Mouse (Mus musculus): Measurements from ENCODE around the gene Immp2l.

The Immp2l gene

DNA sequence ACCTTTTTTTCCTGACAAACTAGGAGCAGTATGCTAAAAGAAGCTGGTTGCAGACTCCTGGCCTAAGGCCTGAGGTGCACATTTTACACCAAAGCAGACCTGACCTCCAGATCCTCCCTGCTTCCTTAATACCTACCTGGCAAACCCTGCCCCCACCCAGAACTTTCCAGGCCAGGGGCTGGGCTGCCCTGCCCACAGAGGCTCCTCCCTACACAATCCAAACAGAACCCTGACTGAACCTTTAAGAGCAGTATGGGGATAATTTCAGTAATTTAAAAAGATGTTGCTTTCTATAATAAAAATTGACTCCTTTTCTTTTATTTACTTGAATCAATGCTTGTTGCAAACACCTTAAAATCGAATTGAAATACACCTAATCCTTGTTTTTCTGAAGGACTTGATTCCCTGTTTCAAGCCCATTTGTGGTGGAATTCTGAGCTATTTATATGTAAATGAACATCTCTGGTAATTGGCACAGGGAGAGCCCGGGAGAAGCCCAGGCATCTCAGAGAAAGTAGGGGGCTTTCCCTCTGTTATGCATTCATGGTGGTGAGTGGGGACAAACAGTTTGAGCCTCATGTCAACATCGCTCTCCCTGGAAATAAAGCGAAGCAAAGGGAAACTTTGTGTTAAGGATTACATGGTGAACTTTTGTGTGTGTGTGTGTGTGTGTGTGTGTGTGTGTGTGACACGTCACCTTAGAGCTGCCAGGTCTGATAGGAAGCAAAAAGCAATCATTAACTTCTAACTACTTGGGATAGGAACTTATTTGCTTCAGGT, 535.3 kb downstream of the Immp2l start:
- no peak for DNase-seq

DNA sequence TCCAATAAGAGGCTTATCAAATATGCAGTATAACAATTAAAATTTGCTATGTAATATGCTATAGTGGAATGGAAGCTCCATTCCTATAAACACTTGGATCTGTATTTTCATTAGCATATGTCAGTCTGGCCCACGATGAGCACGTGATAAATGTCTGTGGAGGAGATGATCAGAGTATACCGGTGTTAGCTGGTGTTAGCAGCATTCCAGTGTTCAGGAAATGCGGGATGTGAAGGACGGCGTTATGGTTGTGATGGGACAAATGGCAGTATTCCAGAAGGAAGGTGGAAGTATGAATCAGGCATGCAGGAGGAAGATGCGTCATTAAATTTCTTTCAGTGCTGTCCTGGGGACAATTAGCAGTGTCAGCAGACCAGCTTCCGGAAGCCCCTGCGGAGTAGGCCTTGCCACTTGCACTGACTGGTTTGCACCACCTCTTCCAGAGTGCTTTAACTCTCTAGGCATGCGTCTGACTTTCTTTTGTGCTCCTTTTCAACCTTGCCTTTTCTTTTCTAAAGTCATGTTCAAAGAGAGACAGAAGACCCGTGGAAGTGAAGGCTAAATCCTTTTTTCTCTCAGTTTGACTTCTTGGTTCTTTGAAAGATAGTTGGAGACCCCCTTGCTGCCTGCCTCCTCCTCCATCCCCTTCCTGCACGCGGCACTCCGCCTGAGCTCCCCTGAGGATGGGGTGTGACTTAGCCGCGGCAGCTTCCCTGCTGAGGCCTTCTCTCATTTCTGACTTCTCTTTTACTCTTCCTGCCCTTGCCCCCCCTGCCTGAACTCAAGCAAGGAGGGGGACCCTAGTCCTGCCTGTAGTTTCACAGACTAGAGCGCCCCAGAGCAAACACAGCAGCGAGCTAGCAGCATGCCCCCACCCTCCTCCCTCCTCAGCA, 541.9 kb downstream of the Immp2l start:
- DNase-seq, result peak in 1 of 2 experiments; percentile 9

DNA sequence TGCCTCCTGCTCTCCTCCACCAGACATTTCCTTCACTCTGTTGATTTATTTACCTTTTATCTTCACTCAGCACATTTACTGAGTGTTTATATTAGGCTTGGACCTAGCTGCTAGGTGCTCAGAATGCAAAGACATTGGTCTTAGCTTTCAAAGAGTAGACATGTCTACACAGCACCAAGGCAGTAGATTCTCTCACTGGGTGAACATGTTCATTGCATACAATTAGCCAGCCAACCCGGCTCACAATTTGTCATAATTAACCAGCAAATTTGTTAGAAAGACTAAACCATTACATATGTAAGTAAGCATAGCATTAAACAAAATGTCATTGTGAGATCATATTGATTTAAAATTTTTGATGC, 542.5 kb downstream of the Immp2l start:
- no peak for DNase-seq

DNA sequence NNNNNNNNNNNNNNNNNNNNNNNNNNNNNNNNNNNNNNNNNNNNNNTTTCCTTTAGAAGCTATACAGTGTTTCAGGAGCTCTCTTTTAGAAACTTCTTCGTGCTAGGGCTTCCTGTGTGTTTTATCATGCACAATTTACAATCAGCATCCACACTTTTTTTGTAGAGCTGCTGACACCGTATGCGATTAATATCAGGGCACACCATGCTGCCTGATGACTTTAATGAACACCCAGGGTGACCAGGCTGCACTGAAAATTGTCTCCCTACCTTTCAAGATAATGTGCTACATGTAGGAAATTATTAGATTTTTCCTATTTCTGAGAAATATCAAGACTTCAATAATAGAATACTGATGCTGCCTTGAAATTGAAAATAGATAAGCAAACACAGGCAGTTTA, 549.9 kb downstream of the Immp2l start:
- DNase-seq, result no peak

DNA sequence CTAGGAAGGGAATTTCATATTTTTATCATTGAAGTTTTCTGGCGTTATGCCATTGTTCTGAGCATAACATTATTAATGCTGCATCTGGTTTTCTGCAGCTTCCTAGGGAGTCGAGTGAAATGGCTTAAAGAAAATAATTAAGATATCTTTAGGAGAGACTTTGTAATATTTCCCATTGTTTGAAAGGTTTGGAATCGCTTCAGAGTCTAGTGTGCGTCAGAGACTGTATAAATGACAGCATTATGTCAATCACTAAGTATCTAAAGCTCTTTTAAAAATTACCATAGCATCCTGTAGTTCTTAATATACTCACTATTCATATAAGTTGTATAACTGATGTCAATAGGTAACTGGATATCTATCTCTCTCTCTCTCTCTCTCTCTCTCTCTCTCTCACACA, 551.3 kb downstream of the Immp2l start:
- DNase-seq, result no peak

- peak; percentile 68 to 84 for DNase-seq
These were observed 569.5 kb downstream of the Immp2l start for GRCm38 (mm10) chr12:41593401-41593800.

- DNase-seq, result peak in 1 of 2 experiments; percentile 4
These were observed 570.1 kb downstream of the Immp2l start for GRCm38 (mm10) chr12:41594037-41594436.

DNA sequence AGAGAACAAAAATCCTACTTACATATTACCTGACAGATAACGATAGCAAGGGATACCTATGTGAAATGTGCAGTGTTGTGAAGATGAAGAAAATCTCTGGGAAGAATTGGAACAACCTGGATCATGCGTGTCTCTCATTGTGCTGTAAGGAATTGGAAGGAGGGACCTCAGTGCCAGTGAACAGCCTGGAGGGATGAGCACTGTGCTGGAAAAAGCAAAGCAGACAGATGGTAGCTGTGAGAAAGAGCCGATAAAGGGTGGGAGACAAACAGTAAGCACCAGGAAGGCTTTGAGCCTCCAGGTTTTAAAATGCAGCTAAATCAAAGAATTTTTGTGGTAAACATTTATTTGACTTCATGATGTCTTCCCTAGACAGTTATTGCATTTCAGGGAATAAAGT, 591.4 kb downstream of the Immp2l start:
- peak; percentile 59 to 73 for DNase-seq

DNA sequence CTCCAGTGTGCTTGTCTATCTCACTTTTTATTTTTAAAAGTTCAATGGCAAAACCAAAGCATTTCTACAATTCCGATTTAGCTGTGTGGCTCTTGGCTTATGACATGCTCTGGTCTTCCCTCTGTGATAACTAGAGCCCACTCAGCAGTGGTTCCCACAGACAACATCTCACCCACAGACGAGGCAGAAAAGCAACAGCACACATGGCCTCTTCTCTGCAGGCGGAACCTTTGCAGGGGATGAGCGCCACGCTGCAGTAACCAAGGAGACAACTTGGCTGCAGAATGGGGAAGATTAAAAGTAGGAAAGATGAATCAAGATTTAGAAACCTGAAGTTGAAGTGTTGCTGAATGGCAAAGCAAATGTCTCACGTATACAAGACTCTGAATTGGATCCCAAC, 597.5 kb downstream of the Immp2l start:
- DNase-seq, result no peak

GRCm38 (mm10) chr12:41643262-41643661, 619.4 kb downstream of the Immp2l start:
- no peak for DNase-seq

GRCm38 (mm10) chr12:41644802-41645551, 621.1 kb downstream of the Immp2l start:
- DNase-seq, result peak in 1 of 2 experiments; percentile 8

GRCm38 (mm10) chr12:41646956-41647575, 623.2 kb downstream of the Immp2l start:
- DNase-seq, result peak; percentile 16 to 17

DNA sequence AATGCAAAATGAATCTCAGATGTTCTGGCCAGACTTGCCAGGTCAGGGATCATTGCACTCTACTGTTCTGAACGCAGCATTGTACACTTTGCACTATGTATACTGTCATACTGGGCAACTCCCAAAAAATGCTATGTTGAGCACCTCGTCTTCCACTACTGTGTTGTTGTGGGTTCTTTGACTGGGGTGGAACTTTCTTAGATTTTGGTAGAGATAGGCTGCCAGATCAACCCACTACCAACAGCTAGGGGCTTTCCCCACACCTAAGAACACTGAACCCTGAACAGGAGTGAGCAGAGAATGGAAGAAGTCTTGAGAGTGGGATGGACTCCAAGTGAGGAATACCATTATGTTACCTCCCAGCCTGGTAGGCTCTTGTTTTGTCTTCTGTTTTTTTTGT, 623.8 kb downstream of the Immp2l start:
- DNase-seq, result no peak

DNA sequence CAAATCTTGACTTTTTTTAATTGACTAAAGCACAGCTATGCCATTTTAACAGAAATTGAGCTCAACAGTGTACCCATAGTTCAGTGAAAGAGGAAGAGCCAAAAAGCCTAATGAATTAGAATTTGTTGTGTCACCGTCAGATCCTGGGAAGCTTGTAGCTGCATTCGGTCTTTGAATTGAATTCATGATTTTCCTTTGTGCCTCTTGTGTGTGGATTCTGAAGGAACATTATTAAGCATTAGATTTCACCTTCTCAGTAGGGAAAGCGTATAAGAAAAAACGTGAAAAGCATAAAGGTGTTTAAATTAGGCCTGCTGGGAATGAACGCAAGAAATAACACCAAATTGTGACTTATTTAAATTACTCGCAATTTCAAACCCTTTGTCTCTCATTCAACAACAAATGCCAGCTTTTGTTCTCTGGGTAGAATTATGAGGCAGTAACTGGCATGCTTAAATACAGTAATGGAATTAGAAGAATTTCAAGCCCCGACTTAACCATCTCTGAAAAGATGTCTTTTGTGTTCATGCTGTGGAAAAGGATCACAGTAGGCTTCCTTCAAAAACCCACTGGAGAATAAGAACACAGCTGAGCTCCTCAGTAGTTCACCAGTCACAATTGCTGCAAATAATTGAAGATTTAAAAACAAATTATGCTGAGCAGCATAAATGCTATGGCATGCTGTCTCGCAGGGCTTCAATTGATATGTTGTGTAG, 626.1 kb downstream of the Immp2l start:
- DNase-seq, result no peak

GRCm38 (mm10) chr12:41668280-41668679, 644.4 kb downstream of the Immp2l start:
- DNase-seq, result no peak

DNA sequence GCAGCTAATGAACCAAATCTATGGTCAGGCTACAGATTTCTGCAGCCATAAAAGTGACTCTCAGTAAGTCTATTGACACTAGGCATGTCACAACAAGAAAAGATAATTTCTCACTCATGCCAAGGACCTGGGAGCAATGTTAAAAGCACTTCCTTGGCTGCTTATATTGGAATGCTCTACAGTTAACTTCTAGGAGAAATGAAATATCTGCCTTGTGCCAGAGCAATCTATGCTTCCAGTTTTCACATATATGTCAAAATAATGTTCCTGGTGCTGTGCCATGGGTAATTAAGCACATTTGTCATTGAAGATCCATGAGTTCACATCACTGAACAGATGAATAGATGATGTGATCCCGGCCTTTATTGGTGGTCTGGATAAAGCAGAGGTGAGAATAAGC, 645.6 kb downstream of the Immp2l start:
- no peak for DNase-seq

- no peak for DNase-seq
These were observed 651.0 kb downstream of the Immp2l start for GRCm38 (mm10) chr12:41674861-41675260.

DNA sequence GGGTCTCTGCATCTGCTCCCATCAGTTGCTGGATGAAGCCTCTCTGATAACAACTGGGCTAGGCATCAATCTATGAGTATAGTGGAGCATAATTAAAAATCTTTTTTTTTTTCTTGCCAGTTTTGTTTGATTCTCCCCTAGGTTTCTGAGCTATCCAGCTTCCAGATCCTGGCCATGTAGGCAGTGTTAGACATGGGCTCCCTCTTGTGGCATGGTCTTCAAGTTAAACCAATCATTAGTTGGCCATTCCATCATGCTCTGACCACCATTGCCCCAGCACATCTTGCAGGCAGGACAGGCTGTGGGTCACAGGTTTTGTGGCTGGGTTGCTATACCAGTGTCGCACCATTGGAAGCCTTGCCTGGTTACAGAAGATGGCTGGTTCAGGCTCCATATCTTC, 656.3 kb downstream of the Immp2l start:
- peak; percentile 49 to 53 for DNase-seq

DNA sequence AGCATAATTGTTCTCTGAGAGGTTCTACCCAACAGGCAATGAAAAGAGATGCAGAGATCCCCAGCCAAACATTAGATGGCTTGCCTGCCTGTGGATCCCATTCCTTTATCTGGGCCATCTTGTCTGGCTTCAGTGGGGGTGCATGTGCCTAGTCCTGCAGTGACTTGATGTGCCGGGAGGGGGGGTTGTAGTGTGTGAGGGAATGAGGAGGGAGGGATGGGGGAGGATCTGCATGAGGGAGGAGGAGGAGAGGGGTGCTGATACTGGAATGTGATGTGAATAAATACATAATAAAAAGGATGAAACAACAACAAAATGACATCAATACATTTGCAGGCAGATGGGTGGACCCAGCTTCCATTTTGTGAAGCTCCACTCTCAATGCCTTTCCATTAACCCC, 658.3 kb downstream of the Immp2l start:
- DNase-seq, result no peak

GRCm38 (mm10) chr12:41689809-41690208, 665.9 kb downstream of the Immp2l start:
- DNase-seq, result no peak

- peak; percentile 69 to 75 for DNase-seq
These were observed 686.7 kb downstream of the Immp2l start for GRCm38 (mm10) chr12:41710608-41711007.

DNA sequence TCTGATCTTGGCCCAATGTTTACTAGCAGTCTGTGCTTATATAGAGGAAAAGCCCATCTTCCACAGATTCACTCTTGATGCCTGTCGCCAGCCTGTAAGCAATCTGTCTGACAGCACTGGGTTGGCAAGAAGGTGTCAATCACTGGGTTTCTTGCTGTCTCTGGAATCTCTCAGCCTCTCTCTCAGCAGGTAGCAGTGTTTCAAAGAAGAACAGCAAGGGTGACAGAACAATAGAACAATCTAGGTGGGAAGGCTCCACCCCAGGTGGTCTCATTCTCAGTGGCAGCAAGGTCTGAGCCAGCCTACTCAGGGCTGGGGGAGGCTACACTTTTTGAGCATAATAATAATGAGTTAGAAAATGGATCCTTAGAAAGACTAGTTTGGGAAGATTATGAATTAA, 693.1 kb downstream of the Immp2l start:
- DNase-seq, result no peak
